Mouse (Mus musculus) liver, postnatal 0 days (tissue): Measurements from ENCODE around the gene Sub1. TPM values are rescaled to one million over a fixed set of nuclear protein-coding genes. Genes with fewer than 3 reads are reported as not detected.

Source experiments
- ATAC-seq: fragments of 200-750 bp; cut with Nextera tagmentation; 2 replicates; pipeline ENCODE4 v1.8.0; 2017; ENCODE audit warnings: mild to moderate bottlenecking, moderate library complexity
- DNase-seq: peaks from one replicate; pipeline ENCODE4 v3.0.0-alpha.2; 2016
- H3K27ac ChIP-seq: fragments of 300-500 bp; sonication (generic); 2 replicates; pipeline ENCODE4 v1.5.1; 2014; ENCODE audit warnings: antibody characterized with exemption, moderate library complexity, mild to moderate bottlenecking, low read depth
- H3K27me3 ChIP-seq: fragments of 300-500 bp; sonication (generic); 2 replicates; pipeline ENCODE4 v1.6.1; 2014; ENCODE audit warnings: low read length, control low read depth, mixed read lengths; ENCODE audit not compliant: insufficient read depth
- H3K36me3 ChIP-seq: fragments of 300-500 bp; sonication (generic); replicated peaks from 2 replicates; pipeline ENCODE4 v1.6.1; 2014; ENCODE audit warnings: mild to moderate bottlenecking, control low read depth, low read length, moderate library complexity, mixed read lengths; ENCODE audit not compliant: insufficient read depth
- H3K4me1 ChIP-seq: fragments of 300-500 bp; sonication (generic); 2 replicates; pipeline ENCODE4 v1.6.1; 2014; ENCODE audit warnings: antibody characterized with exemption, mild to moderate bottlenecking, control low read depth; ENCODE audit not compliant: insufficient read depth
- H3K4me2 ChIP-seq: fragments of 300-500 bp; sonication (generic); 2 replicates; pipeline ENCODE4 v1.6.1; 2014; ENCODE audit warnings: low read depth, mild to moderate bottlenecking, low read length, moderate library complexity, mixed read lengths
- H3K4me3 ChIP-seq: fragments of 300-500 bp; sonication (generic); 2 replicates; pipeline ENCODE4 v1.5.1; 2014; ENCODE audit warnings: low read depth, low read length
- H3K9ac ChIP-seq: fragments of 300-500 bp; sonication (generic); replicated peaks from 2 replicates; pipeline ENCODE4 v1.6.1; 2014; ENCODE audit warnings: mild to moderate bottlenecking, moderate library complexity
- H3K9me3 ChIP-seq: fragments of 300-500 bp; sonication (generic); 2 replicates; pipeline ENCODE4 v1.6.1; 2016; ENCODE audit warnings: mild to moderate bottlenecking, control low read depth, low read length, mixed read lengths
- CTCF ChIP-seq: sonication (generic); IDR thresholded peaks from 2 replicates; pipeline ENCODE4 v1.5.1; 2016; ENCODE audit warnings: antibody characterized with exemption, low read depth
- EP300 ChIP-seq: IDR thresholded peaks from 2 replicates; pipeline ENCODE4 v1.6.1; 2016; ENCODE audit warnings: antibody characterized with exemption, low read depth, mild to moderate bottlenecking
- WGBS: fragments of 180-500 bp; shearing (Covaris S2); extraction: QIAGEN DNeasy Blood & Tissue Kit; methylation state at CpG from one replicate; pipeline ENCODE4 v1.1.7; 2014; ENCODE audit not compliant: insufficient replicate concordance; 5-methylcytosine and 5-hydroxymethylcytosine counted together
- polyA plus RNA-seq: library from polyadenylated mRNA; unstranded; fragments of >200 nt; fragmentation: Nextera tagmentation; extraction: Ambion mirVana; gene quantifications from 2 replicates; pipeline ENCODE4 v1.2.1, GENCODE M21; 2015

The Sub1 gene
- polyA plus RNA-seq, 1 experiment from 2014 or later = 278 TPM

- H3K4me1 ChIP-seq = no peaks in the 10 kb centered on the region
- 89% methylated on average over 5 of the region's 5 CpGs for whole genome bisulfite sequencing
- no peaks in the 10 kb centered on the region for H3K36me3 ChIP-seq
- no peak overlapping the region for H3K4me2 ChIP-seq
- no peaks in the 10 kb centered on the region for H3K27me3 ChIP-seq
- DNase-seq (no peak), ATAC-seq (no peak)
- no peak overlapping the region for H3K9ac ChIP-seq
- H3K27ac ChIP-seq = no peak overlapping the region
- no peaks in the 10 kb centered on the region for H3K9me3 ChIP-seq
- TF ChIP-seq CTCF = no peak
- no peak for TF ChIP-seq EP300
- no peak overlapping the region for H3K4me3 ChIP-seq
Observed at GRCm38 (mm10) chr15:12026932-12027450, 30.2 kb upstream of the Sub1 start.

GRCm38 (mm10) chr15:12026026-12026425 lies 29.2 kb upstream of the Sub1 start:
- no peak for TF ChIP-seq EP300
- TF ChIP-seq CTCF = no peak
- Histone ChIP-seq H3K4me2 (no peak overlapping the region), H3K4me1 (no peaks in the 10 kb centered on the region), H3K27ac (no peak overlapping the region), H3K36me3 (no peaks in the 10 kb centered on the region), H3K27me3 (no peaks in the 10 kb centered on the region), H3K9ac (no peak overlapping the region), H3K4me3 (no peak overlapping the region), H3K9me3 (no peaks in the 10 kb centered on the region)
- WGBS = 37% methylated on average over 5 of the region's 5 CpGs
- DNase-seq = no peak
- no peak for ATAC-seq

DNA sequence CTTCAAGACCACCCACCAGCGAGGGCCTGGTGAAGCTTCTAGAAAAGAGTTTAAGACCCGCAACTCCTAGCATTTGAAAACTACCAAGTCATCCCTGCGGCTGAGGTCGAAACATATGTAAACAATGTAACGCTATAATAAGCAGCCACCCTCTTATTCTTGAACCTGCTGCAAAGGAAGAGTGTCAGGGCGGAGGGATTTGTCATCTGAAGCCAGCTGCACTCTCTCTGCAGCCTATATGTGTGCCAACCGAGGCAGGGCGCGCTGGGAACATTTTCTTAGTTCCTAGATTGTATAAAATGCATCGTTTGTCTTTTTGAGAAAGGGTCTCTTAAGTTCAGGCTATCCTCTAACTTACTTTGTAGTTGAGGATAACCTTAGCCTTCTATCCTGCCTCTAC lies 28.6 kb upstream of the Sub1 start:
- Histone ChIP-seq H3K36me3 (no peaks in the 10 kb centered on the region), H3K9ac (no peak overlapping the region), H3K27me3 (no peaks in the 10 kb centered on the region), H3K4me3 (no peak overlapping the region), H3K4me2 (no peak overlapping the region), H3K4me1 (no peaks in the 10 kb centered on the region), H3K27ac (no peak overlapping the region), H3K9me3 (no peaks in the 10 kb centered on the region)
- no peak for DNase-seq
- no peak for TF ChIP-seq CTCF
- TF ChIP-seq EP300 = no peak
- no peak for ATAC-seq
- WGBS = 79% methylated on average over 10 of the region's 10 CpGs

DNA sequence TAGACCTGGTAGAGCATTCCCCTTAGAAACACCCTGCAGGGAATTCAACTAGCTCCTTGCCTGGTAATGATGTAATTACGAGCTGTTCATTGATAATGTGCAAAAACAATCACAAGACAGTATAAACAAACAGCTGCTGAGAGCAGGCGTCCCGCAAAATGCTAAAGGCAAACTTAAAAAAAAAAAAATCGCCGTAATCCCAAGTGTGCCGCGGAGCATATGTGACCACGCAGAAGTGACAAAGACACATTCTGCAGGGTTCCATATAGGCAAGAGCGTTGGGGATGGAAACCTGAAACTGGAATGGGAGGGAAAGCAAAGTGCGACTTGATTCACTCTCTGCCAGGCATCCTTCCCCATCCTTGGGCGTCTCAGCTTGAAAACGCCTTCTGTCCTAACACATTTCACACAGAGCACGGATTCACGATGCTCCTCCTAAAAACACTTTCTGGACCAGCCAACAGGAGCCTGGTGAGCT lies 28.0 kb upstream of the Sub1 start:
- no peaks in the 10 kb centered on the region for H3K4me1 ChIP-seq
- DNase-seq (no peak), ATAC-seq (no peak)
- no peak overlapping the region for H3K9ac ChIP-seq
- H3K27ac ChIP-seq = no peak overlapping the region
- H3K4me2 ChIP-seq = no peak overlapping the region
- H3K27me3 ChIP-seq = no peaks in the 10 kb centered on the region
- no peaks in the 10 kb centered on the region for H3K9me3 ChIP-seq
- no peaks in the 10 kb centered on the region for H3K36me3 ChIP-seq
- H3K4me3 ChIP-seq = no peak overlapping the region
- TF ChIP-seq CTCF = no peak
- TF ChIP-seq EP300 = no peak
- WGBS = 65% methylated on average over 14 of the region's 14 CpGs

DNA sequence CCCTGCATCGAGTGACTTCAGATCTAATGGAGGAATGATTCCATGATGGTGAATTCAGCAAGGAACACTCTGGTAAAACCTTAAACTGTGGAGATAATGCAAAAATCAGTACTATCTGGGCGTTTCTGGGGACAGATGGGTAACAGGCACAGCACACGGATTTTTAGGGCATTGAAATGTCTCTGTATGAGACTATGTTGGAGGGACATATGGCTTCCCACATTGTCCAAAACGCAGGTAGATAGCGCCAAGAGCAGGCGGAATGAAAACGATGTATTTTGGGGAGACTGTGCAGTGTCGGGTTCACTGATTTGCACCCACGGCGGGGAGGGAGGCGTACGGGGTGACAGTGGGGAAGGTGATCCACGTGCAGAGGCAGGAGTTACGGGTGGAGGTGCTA lies 22.7 kb upstream of the Sub1 start:
- no peaks in the 10 kb centered on the region for H3K4me1 ChIP-seq
- DNase-seq (no peak), ATAC-seq (no peak)
- no peak overlapping the region for H3K4me3 ChIP-seq
- no peak overlapping the region for H3K9ac ChIP-seq
- H3K36me3 ChIP-seq = no peaks in the 10 kb centered on the region
- TF ChIP-seq CTCF = no peak
- TF ChIP-seq EP300 = no peak
- H3K9me3 ChIP-seq = no peaks in the 10 kb centered on the region
- 83% methylated on average over 14 of the region's 14 CpGs for WGBS
- H3K27ac ChIP-seq = no peak overlapping the region
- no peaks in the 10 kb centered on the region for H3K27me3 ChIP-seq
- no peak overlapping the region for H3K4me2 ChIP-seq

- Histone ChIP-seq H3K27ac (no peak overlapping the region), H3K36me3 (no peaks in the 10 kb centered on the region), H3K4me1 (no peaks in the 10 kb centered on the region), H3K27me3 (no peaks in the 10 kb centered on the region), H3K4me2 (no peak overlapping the region), H3K9me3 (no peaks in the 10 kb centered on the region), H3K4me3 (no peak overlapping the region), H3K9ac (no peak overlapping the region)
- 85% methylated on average over 6 of the region's 6 CpGs for whole genome bisulfite sequencing
- ATAC-seq (no peak), DNase-seq (no peak)
- no peak for TF ChIP-seq CTCF
- TF ChIP-seq EP300 = no peak
Observed at GRCm38 (mm10) chr15:12018428-12018757, 21.6 kb upstream of the Sub1 start.
